Mouse (Mus musculus) heart, postnatal 14 days (tissue): ENCODE data around the gene Ly6g6e. TPM values are rescaled to one million over a fixed set of nuclear protein-coding genes. Genes with fewer than 3 reads are reported as not detected.
A peak's percentile ranks its signal among the peaks of the same experiment; 100 is the strongest.
"Not testable (repeated sequence)": the region's sequence is repeated elsewhere in the genome, so short reads cannot be mapped to it uniquely, and the experiment has no call there.

Experiments
- DNase-seq, 2 experiments: peaks; one replicate each; pipeline ENCODE4 v3.0.0; 2021 to 2022
- intact Hi-C: fragments of 180-260 bp; cut with DNase I; formaldehyde crosslinking; loops from one replicate; pipeline ENCODE4 v1.15.1; 2025
- long read RNA-seq, 2 experiments: library from polyadenylated mRNA; stranded (forward); transcript quantifications; one replicate each; pipeline ENCODE4 v2.0.0; 2021
- total RNA-seq, 2 experiments: library from RNA; stranded (reverse); gene quantifications; 2 replicates each; pipeline ENCODE4 v1.2.3; 2021

The Ly6g6e gene
- not detected for total RNA-seq
- long read RNA-seq, experiment 1, partial matches to known transcripts = 0 of 1 reads
- long read RNA-seq, experiment 1, other reads (novel, unspliced or antisense) = 0 of 1 reads
- long read RNA-seq, experiment 2 = 0 reads

DNA sequence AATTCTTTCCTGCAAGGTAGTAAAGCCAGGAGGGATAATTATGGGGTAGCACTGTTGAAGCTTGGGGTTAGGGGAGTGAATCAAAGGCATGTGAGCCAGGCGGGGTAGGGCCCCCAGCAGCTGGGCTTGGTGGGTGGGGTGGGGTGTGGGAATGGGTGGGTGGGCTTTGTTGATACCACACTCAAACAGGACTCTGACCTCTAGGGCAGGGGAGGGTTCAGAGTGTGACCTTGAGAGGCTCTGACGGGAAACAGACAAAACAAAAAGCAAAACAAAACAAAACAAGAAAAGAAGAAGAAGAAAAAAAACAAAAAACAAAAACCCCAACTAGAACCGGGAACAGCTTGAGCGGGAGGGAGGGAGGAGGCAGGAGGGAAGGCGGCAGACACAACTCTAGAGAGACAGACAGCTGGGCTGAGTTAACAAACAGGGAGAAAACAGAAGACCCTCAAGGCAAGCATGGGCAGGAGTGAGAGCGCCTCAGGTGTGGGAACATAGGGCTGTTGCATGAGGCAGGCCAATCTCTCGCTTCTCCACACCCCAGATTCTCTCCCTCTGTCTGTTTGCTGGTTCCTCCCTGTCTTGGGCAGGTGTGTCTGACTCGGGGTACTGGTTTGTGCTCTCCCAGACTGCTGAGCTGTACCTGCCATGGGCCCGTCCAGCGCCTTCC lies at the start of gene Ly6g6e:
Gene Ly6g6e (plus strand): TSS at position 396 of the 670 bp plus-strand sequence.
- no peak for DNase-seq
- intact Hi-C loops = no loop called here

- peak; percentile 52 to 65 for DNase-seq
- intact Hi-C loops = no loop called here
Observed at GRCm38 (mm10) chr17:35027277-35028068, 49.2 kb upstream of the Ly6g6e start, which contains the start of gene Sapcd1. Gene Sapcd1 (minus strand): TSS chr17:35028016.

GRCm38 (mm10) chr17:35028315-35028714 lies 48.4 kb upstream of the Ly6g6e start:
- intact Hi-C loops = no loop called here
- DNase-seq = no peak

DNA sequence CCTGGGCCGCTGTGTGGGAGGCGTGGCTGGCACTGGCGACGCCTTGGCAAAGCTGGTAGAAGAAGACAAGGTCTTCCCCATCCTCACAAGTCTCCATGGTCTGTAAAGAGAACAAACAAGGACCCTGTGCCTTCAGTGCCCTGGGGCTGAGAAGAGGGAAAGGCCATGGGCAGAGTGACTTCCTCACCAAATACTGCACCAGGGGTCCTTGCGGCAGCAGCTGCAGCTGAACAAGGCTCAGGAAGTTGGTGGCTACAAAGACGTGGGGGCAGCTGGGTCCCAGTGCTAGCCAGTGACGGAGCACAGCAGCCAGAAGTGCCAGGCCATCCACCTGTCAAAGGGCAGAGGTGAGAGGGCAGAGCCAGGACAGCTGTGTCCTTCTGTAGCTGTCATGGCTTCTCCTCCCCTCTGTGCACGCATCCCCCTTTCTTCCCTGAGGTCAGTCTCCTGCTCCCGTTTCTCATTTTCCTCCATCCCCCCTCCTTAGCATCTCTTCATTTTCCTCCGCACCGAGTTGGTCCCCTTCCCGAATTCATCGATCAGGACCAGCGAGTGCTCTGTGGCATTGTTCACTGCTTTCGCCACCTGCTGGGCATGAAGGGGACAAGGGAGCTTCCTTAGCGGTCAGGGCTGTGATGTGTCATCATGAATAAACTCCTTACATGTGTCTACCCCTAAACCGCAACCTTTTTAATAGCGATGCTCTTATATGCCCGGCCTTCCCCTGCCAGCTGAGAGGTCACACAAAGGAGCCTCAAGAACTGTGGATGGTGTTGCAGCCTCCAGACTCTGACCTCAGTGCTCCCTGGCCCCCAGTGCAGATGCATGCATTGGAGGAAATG lies 46.8 kb upstream of the Ly6g6e start:
- intact Hi-C loops = no loop called here
- DNase-seq = no peak

DNA sequence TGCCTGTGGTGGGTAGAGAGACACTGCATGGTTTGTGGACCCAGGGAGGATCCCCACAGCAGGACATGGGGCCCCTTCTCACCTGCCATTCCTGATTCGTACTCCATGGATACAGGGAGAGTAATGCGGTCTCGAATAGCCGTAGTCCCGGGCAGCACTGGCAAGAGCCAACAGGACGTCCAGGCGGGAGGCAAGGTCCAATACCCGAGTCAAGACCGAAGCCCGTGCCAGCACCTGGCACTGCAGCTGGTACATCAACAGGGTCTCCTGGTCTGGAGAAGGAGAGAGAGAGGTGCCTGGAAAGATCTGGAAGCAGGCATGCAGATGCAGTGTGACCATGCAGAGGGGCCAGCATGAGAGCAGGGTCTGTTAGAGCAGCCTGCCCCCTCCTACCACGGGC lies 45.4 kb upstream of the Ly6g6e start:
- intact Hi-C loops = no loop called here
- DNase-seq = no peak

GRCm38 (mm10) chr17:35031880-35032279 lies 44.8 kb upstream of the Ly6g6e start:
- intact Hi-C loops = no loop called here
- DNase-seq = no peak

DNA sequence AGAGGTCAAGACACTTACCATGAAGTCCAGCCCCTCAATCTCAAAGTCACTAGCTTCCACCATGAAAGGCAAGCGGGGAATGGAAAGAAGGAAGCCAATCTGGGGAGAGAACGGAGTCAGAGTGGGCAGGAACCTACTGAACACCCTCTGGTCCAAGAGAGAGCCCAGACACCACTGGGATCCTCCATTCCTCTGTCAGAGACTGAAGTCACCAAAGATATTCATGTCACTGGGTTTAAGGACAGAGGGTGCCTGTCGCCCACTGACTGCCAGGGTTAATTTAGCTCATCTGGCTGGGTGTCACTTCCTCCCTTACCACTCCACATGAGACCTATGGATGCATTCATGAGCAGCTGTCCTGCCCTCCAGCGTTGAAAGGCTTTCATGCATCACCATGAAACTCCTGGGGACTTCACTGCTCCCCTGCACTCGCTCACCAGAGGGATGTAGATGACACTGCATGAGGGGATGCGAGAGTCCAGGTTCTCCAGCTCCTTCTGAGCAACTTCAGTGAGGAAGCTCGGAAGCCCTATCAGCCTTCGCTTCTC lies 44.3 kb upstream of the Ly6g6e start:
- intact Hi-C loops = no loop called here
- DNase-seq = no peak

DNA sequence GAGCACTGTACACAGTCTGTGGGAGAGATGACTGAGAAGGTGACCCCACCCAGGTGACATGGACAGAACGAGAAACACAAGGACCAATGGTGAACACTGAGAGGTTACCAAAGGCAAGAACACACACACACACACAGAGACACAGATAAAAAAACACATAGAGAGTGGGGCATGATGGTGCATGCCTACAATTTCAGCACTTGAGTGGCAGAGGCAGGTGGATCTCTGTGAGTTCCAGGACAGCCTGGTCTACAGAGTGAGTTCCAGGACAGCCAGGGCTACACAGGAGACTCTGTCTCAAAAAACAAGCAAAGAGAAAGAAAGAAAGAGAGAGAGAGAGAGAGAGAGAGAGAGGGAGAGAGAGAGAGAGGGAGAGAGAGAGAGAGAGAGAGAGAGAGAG lies 43.0 kb upstream of the Ly6g6e start:
- intact Hi-C loops, DNase-seq: not testable (repeated sequence)

DNA sequence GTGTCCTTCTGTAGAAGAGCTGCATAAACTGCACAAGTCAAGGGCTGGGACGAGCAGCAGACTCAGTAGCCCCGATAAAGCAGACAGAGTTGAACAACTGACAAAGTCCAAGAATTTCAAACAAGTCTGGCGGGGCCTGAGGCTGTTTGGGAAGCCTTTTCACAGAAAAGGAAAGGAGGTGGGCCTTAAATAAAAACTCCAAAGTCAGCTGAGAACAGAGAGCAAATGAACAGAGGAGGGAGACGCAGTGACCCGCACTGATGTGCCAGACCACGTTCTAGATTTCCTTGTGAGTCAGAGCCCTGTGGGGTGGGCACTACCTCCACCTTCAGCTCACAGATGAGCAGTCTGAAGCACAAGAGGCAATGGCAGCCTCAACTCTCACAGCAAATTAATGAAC lies 41.8 kb upstream of the Ly6g6e start:
- intact Hi-C loops = no loop called here
- DNase-seq = no peak

- intact Hi-C loops = no loop called here
Observed at GRCm38 (mm10) chr17:35039121-35039873, 37.4 kb upstream of the Ly6g6e start.

DNA sequence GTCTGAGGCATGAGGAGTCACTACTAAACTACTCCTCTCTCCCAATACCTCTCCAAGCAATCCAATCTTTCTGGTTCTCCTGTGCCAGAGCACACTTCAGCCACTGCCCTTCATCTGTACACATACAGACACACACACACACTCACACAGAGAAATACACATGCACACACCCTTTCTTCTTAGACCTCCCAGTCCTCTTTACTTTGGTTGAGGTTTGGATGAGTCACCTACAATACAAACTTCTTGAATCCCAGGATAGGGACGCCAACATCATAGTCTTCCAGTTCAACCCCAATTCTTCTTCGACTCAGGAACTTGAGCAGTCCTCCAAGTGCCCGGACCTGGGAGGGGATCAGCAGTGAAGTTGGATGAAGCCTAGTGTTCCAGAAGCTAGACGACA lies 32.9 kb upstream of the Ly6g6e start:
- DNase-seq = no peak
- intact Hi-C loops = loop anchor here (2.0 kb wide), 1 partner anchor 21 kb away; no protein-coding TSS in a partner anchor

More at GRCm38 (mm10) chr17:35039121-35039873, 37.4 kb upstream of the Ly6g6e start:
- DNase-seq = no peak

- intact Hi-C loops = loop anchor here (2.0 kb wide), 1 partner anchor 22 kb away; no protein-coding TSS in a partner anchor
- no peak for DNase-seq
Observed at GRCm38 (mm10) chr17:35044904-35045806, 31.5 kb upstream of the Ly6g6e start.

GRCm38 (mm10) chr17:35045807-35046680 lies 30.7 kb upstream of the Ly6g6e start:
- intact Hi-C loops = loop anchor here (2.0 kb wide), 1 partner anchor 23 kb away; no protein-coding TSS in a partner anchor
- DNase-seq = no peak

DNA sequence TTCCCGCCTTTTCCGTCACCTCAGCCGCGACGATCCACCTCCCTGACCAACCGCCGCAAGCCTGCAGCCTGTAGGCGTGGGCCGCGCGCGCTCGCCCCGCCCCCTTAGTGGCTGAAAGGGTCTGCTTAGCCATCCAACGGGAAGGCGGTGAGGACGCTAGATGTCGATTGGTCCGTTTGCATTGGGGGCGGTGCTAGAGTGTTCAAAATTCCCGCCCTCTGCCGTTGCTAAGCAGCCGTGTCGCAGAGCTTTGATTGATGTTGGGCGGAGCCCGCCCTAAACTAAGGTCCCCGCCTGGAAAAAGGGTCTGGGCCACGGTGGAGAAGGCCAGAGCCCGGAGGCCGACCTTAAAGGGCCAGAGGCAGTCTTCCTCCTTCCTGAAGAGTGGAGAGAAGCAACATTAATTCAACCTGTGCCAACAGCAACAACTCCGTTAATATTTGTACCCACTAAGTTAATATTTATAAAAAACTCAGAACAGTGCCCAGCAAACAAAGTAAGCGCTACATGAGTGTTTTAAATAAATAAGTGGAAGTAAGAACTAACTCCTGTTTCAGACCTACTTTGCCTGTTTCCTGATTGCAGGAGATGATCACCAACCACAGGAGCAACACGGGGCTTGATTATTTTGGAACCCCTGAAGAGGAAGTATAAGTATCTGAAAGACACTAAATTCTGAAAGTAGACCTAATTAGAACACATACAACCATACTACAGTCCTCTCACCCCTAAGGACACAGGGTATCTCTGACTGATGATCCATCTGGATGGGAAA lies 29.8 kb upstream of the Ly6g6e start, which contains the start of gene Msh5:
Gene Msh5 (minus strand): TSS at position 65 of the 775 bp plus-strand sequence.
- peak; percentile 97 for DNase-seq
- intact Hi-C loops = no loop called here

DNA sequence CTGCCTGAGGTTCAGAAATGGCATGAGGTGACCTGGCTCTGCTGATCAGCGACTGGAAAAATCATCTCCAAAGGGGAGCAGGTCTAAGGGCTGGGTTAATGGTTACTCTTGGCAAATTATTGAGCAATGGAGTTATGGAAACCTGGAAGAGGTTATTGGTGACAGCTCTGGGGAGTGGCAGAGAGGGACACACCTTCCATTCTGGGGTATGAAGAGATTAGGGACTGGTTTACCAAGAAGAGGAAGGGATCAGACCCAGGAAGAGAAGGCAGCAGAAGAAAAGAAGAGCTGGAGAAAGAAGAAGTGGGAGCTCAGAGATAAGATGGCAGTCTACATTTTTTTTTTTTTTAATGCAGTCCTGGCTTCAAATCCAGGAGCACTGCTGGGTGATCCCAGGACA lies 29.0 kb upstream of the Ly6g6e start:
- no peak for DNase-seq
- intact Hi-C loops = no loop called here

- intact Hi-C loops = no loop called here
- DNase-seq = peak in 1 of 2 experiments; percentile 45
Observed at GRCm38 (mm10) chr17:35048149-35048931, 28.4 kb upstream of the Ly6g6e start.
